Comparison of ENCODE assay signal across 8 mouse cellular contexts in genomic region chr13:51848481-51849240, GRCm38 (mm10). TPM values are rescaled to one million over a fixed set of nuclear protein-coding genes. Genes with fewer than 3 reads are reported as not detected.
DNase-seq lines count a peak whose midpoint lies in the region; ATAC-seq lines count a peak whose summit lies in the region.

No protein-coding gene starts in this region.

- no peaks in the 10 kb centered on the region for H3K9me3 ChIP-seq in intestine, embryonic 16.5 days (ENCODE audit: control insufficient read depth, low read length)
- no peaks in the 10 kb centered on the region for H3K9me3 ChIP-seq in midbrain, embryonic 11.5 days (ENCODE audit: control insufficient read depth, low read length)

- H3K4me3 ChIP-seq in brown adipose tissue, adult 24 weeks (ENCODE audit: insufficient read depth, low read depth, low read length) = peak overlapping the region; percentile 86
- peak overlapping the region; percentile 75 for H3K4me3 ChIP-seq in intestine, embryonic 16.5 days (ENCODE audit: low read length)
- H3K4me3 ChIP-seq in midbrain, embryonic 11.5 days (ENCODE audit: low read depth, low read length) = peak overlapping the region; percentile 69

- peak overlapping the region; percentile 96 for H3K4me2 ChIP-seq in intestine, embryonic 16.5 days (ENCODE audit: low read depth, low read length)
- H3K4me2 ChIP-seq in midbrain, embryonic 11.5 days = peak overlapping the region; percentile 41

- H3K9ac ChIP-seq in intestine, embryonic 16.5 days (ENCODE audit: low read depth, low read length) = peak overlapping the region; percentile 87
- H3K9ac ChIP-seq in midbrain, embryonic 11.5 days (ENCODE audit: low read length) = peak overlapping the region; percentile 84

- peak; percentile 61 to 90 for DNase-seq in adrenal gland, adult (ENCODE audit: inconsistent age in 2 of 2, low spot score in 1 of 2)
- DNase-seq in adrenal gland, postnatal 4 days (ENCODE audit: low spot score in 2 of 2) = no peak
- peak; percentile 51 to 78 for DNase-seq in frontal cortex, postnatal 10 days (ENCODE audit: low spot score in 2 of 2)
- DNase-seq in left cerebral cortex, postnatal 4 days = peak; percentile 53
- peak; percentile 96 for DNase-seq in midbrain, embryonic 11.5 days (ENCODE audit: low spot score, missing footprints)
- peak; percentile 54 to 72 for DNase-seq in spleen, postnatal 10 days (ENCODE audit: low spot score in 2 of 2)

- intact Hi-C loops in left cerebral cortex, postnatal 4 days (cut with DNase I) = loop anchor here (5.0 kb wide), 3 partner anchors 69 to 304 kb away; no protein-coding TSS in a partner anchor

- peak overlapping the region; percentile 91 for H3K27ac ChIP-seq in brown adipose tissue, adult 24 weeks (replicated peaks; ENCODE audit: low read depth, low read length)
- H3K27ac ChIP-seq in intestine, embryonic 16.5 days (ENCODE audit: low read length) = peak overlapping the region; percentile 92
- peak overlapping the region; percentile 87 for H3K27ac ChIP-seq in midbrain, embryonic 11.5 days (ENCODE audit: low read depth, low read length)

- 1% methylated on average over 20 of the region's 20 CpGs for WGBS in intestine, embryonic 16.5 days
- under 1% methylated on average over 20 of the region's 20 CpGs for WGBS in midbrain, embryonic 11.5 days

- no peaks in the 10 kb centered on the region for H3K36me3 ChIP-seq in intestine, embryonic 16.5 days (ENCODE audit: control insufficient read depth, insufficient read depth, low read length)
- no peaks in the 10 kb centered on the region for H3K36me3 ChIP-seq in midbrain, embryonic 11.5 days (ENCODE audit: control insufficient read depth, insufficient read depth, low read length)

- ATAC-seq in intestine, embryonic 16.5 days = peak; percentile 32
- peak; percentile 40 for ATAC-seq in midbrain, embryonic 11.5 days (ENCODE audit: low FRiP score)

- H3K4me1 ChIP-seq in brown adipose tissue, adult 24 weeks (ENCODE audit: control insufficient read depth, insufficient read depth, insufficient read length, low read length) = 0 out of 2 replicates have a peak, but pooled peaks cover 3% of the 10 kb centered on the region
- H3K4me1 ChIP-seq in intestine, embryonic 16.5 days (ENCODE audit: control insufficient read depth, insufficient read depth, low read length) = peaks cover 32% of the 10 kb centered on the region
- H3K4me1 ChIP-seq in midbrain, embryonic 11.5 days (ENCODE audit: control insufficient read depth, insufficient read depth, low read length) = peaks cover 29% of the 10 kb centered on the region

- no peaks in the 10 kb centered on the region; the same call in 1 of the 2 replicates for H3K27me3 ChIP-seq in intestine, embryonic 16.5 days (replicated peaks; ENCODE audit: control insufficient read depth, insufficient read depth, low read length)
- peaks cover 42% of the 10 kb centered on the region for H3K27me3 ChIP-seq in midbrain, embryonic 11.5 days (ENCODE audit: control insufficient read depth, insufficient read depth, low read length)

RNA-seq across cellular contexts. Expression of gene Gadd45g, which starts 2.2 kb away (rescaled TPM):
- total RNA-seq in adrenal gland, postnatal 4 days (2021) = 10 to 100 TPM; 22.9 to 25.0 TPM
- 23.0 and 54.1 TPM in 2 replicates for polyA plus RNA-seq in brown adipose tissue, adult 24 weeks (2012; ENCODE audit: insufficient read depth, insufficient read length, missing spikeins)
- 36.4 and 40.8 TPM in 2 replicates for polyA plus RNA-seq in intestine, embryonic 16.5 days (2015; fragmentation: Nextera tagmentation; extraction: Ambion mirVana)
- 10 to 100 TPM in 1 of 2 experiments, 1 to 10 TPM in 1; 8.6 to 11.0 TPM for total RNA-seq in left cerebral cortex, postnatal 4 days (2021)
- 252 and 256 TPM in 2 replicates for polyA plus RNA-seq in midbrain, embryonic 11.5 days (2014; fragmentation: Nextera tagmentation; extraction: Ambion mirVana)

RNA-seq across cellular contexts. Expression of gene Sema4d, which starts 55.1 kb away (rescaled TPM):
- total RNA-seq in adrenal gland, postnatal 4 days (2021) = 10 to 100 TPM; 22.0 to 30.9 TPM
- polyA plus RNA-seq in brown adipose tissue, adult 24 weeks (2012; ENCODE audit: insufficient read depth, insufficient read length, missing spikeins) = 1.0 and 1.3 TPM in 2 replicates
- 5.7 and 5.9 TPM in 2 replicates for polyA plus RNA-seq in intestine, embryonic 16.5 days (2015; fragmentation: Nextera tagmentation; extraction: Ambion mirVana)
- 10 to 100 TPM; 53.9 to 62.5 TPM for total RNA-seq in left cerebral cortex, postnatal 4 days (2021)
- polyA plus RNA-seq in midbrain, embryonic 11.5 days (2014; fragmentation: Nextera tagmentation; extraction: Ambion mirVana) = 4.9 and 5.0 TPM in 2 replicates

Comparison
In these comparisons a context has a peak if more than half of its experiments do, and no peak if none do; other contexts are left out.
1. DNase-seq: peak in adrenal gland, adult (2 of 2), frontal cortex, postnatal 10 days (2 of 2), left cerebral cortex, postnatal 4 days (single experiment), midbrain, embryonic 11.5 days (single experiment) and spleen, postnatal 10 days (2 of 2); none in adrenal gland, postnatal 4 days (0 of 2).
2. Peak in every context shown above with its lines, with median percentiles within 50 percentile points of each other: H3K27ac ChIP-seq and H3K4me3 ChIP-seq.